Mouse (Mus musculus) Muller cell, postnatal 12 days (primary cell): ENCODE results near the gene Hivep3.
A peak's percentile ranks its signal among the peaks of the same experiment; 100 is the strongest.

Experiments used
- DNase-seq: peaks from one replicate; pipeline ENCODE4 v3.0.0-alpha.2; 2015; ENCODE audit errors: inconsistent ontology term

Gene Hivep3

GRCm38 (mm10) chr4:119761459-119762121 lies 28.0 kb downstream of the Hivep3 start:
- no peak for DNase-seq

DNA sequence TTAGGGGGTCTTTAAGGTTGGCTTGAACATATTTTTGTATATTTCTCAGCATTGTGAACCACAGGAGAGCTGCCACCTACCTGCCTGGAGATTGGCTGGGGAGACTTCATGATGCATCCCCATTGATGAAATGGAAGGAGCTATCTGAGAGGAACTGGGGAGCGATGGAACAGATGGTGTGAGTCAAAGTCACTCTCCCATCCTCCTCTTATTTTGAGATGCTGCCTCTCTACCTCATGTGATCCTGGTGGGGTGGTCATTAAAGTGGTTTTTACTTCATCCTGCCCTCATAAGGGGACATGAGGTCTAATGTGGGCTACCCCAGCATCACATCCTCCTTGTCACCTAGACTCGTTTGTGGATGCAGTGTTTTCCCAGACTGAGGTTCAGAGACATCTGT lies 28.6 kb downstream of the Hivep3 start:
- no peak for DNase-seq

- no peak for DNase-seq
Measured at GRCm38 (mm10) chr4:119768046-119768445, 34.5 kb downstream of the Hivep3 start.

DNA sequence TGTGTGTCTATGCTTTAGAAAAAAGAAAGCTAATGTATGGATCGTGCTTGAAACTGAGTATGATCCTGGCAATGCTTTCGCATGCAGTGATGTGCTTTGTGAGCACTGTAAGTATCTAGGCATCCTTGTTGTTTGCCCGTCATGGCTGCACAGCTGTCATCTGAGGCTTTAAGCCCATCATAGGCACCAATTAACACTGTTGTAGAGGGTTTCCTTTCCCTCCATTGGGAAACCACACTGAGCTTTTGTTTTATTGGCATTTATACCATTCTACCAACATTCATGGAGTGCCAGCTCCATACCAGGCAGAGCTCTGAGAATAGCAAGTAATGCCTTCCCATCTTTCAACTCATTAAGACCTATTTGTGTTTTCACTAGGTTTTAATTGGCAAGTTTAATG lies 42.3 kb downstream of the Hivep3 start:
- DNase-seq: peak; percentile 77

- DNase-seq: no peak
Measured at GRCm38 (mm10) chr4:119777146-119777545, 43.6 kb downstream of the Hivep3 start.

GRCm38 (mm10) chr4:119779561-119780400 lies 46.2 kb downstream of the Hivep3 start:
- DNase-seq: peak; percentile 32

DNA sequence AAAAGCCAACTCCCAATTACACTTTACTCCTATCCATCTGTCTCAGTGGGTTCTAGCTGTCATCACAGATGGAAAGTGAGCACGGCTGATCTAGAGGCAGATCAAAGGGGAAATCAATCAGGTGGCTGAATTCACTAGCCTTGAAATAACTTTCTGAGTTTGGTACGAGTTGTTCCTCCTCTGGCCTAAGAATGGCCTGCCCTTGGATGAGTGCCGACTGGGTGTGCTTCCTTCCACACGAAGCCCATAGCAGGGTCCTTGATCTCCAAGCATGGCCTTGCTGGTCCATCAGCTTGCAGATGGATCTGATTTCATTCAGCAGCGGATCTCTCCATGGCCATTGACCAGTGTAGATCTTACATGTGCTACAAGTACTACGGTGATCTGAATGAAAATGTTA lies 47.3 kb downstream of the Hivep3 start:
- DNase-seq: no peak

DNA sequence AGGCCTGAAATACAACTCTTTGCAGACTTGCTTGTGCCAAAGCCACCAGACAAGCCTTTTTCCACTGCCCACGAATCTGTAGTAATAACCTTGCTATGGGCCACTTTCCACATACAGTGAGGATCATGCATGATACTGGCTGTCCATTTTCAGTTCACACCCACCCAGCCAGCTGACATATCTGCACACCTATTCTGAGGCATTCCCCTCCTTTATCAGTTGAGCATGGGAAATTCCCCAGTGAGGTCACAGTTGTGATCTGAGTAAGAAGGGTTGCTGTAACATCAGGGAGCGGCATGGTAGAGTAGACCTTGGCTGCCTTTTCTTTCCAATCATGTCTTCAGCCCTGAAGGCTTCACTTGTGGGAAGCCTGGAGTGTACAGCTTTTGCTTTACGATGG lies 51.4 kb downstream of the Hivep3 start:
- no peak for DNase-seq

- peak; percentile 47 for DNase-seq
Measured at GRCm38 (mm10) chr4:119786307-119786706, 52.7 kb downstream of the Hivep3 start.

GRCm38 (mm10) chr4:119786721-119787120 lies 53.1 kb downstream of the Hivep3 start:
- peak; percentile 60 for DNase-seq

DNA sequence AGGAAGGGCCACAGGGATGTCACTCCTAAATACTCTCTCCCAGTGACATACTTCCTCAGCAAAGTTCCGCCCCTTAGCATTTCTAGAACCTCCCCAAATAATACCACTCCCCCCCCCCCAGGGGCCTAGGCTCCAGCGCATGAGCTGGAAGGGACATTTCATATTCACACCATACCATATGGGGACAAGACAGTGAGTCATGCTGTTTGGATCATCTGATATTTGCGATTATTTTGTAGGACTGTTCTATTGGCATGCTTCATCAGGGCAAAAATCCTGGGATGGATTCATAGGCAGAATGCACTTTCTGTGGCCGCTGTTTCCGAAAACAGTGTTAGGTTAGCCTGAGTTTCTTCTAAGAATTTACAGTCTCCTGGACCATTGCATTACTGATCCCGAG lies 55.2 kb downstream of the Hivep3 start:
- no peak for DNase-seq

GRCm38 (mm10) chr4:119789495-119790148 lies 56.0 kb downstream of the Hivep3 start:
- DNase-seq: peak; percentile 89

- DNase-seq: no peak
Measured at GRCm38 (mm10) chr4:119798891-119799290, 65.3 kb downstream of the Hivep3 start.

DNA sequence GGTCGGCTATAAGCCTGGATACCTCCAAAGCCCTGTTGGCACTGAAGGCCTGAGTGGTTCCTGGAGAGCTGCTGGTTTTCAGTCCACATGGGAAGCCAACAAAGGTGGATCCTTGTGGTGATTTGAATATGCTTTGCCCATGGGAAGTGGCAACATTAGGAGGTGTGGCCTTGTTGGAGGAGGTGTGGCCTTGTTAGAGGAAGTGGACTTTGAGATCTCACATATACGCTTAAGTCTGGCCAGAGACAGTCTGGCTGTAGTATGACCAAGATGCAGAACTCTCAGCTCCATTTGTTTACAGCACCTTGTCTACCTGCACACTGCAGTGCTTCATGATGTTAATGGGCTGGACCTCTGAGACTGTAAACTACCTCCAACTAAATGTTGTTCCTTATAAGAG lies 73.0 kb downstream of the Hivep3 start:
- no peak for DNase-seq

GRCm38 (mm10) chr4:119807359-119807758 lies 73.8 kb downstream of the Hivep3 start:
- no peak for DNase-seq

- no peak for DNase-seq
Measured at GRCm38 (mm10) chr4:119809245-119809644, 75.7 kb downstream of the Hivep3 start.

- no peak for DNase-seq
Measured at GRCm38 (mm10) chr4:119812775-119813174, 79.2 kb downstream of the Hivep3 start.

- no peak for DNase-seq
Measured at GRCm38 (mm10) chr4:119813500-119814184, 80.1 kb downstream of the Hivep3 start.

DNA sequence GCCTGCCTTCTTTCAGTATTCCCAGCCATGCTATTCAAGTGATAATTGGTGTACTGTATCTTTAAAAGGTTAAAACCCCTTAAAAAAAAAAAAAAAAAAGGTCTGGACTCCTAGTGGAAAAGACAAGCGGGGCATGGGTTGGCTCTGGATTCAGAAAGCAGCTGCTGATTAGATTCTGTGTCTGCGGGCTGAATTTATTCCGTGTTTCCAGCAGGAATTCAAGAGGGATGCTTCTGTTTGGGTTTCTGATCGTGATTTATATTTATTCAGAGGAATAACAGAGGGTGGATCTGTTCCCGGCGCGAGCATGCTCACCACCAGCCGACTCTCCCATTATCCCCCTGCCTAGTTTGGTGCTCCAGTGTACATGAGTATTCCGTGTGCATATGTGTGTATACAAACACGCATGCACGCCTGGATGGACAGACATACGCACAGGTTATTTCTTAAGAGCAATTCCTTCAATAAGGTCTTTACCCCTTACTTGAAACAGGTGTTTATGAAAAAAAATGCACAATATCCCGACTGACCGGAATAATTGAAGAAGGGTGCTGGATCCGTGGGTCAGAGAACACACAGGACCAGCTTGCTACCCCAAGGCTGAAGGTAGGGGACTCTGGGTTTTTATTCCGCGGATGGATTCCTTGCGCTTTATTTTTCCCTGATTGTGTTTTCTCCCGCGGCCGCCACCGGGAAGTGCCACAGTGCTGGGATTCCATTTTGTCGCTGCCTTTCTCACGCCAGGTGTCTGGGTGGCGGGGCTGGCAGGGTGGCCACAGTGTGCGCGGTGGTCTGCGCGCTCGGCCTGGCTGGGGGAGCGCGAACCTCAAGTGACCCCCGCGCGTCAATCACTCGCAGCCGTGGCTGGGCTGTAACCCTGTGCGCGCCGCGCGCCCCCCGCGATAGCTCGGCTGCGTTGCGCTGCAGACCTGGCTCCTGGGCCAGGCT lies 80.9 kb downstream of the Hivep3 start:
- DNase-seq: peak; percentile 52

GRCm38 (mm10) chr4:119815133-119815792 lies 81.7 kb downstream of the Hivep3 start:
- DNase-seq: no peak
